Mouse (Mus musculus): ENCODE data around the gene Agpat4.

Agpat4 gene

GRCm38 (mm10) chr17:12161877-12162276 lies 43.4 kb downstream of the Agpat4 start:
- DNase-seq: no peak

GRCm38 (mm10) chr17:12162824-12163223 lies 44.3 kb downstream of the Agpat4 start:
- no peak for DNase-seq

DNA sequence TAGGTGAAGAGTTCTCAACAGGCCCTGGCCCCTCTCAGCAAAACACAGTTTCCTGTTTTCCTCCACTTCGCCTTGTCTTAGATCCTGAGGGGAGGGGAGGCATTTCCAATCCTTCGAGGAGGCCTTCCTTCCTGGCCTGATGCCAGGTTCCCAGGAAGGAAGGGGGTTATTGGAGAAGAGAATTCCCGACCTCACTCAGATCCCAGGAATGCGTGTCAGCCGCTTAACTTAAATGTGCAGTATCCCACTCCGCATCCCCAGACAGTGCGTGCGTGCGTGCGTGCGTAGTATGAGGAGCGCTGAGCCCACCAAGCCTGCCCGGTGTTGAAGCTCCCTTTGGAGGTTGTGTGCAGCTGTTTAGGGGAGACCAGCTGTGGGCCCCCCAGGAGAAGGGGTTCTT lies 44.9 kb downstream of the Agpat4 start:
- no peak for DNase-seq

GRCm38 (mm10) chr17:12163903-12164302 lies 45.4 kb downstream of the Agpat4 start:
- no peak for DNase-seq

GRCm38 (mm10) chr17:12164507-12164906 lies 46.0 kb downstream of the Agpat4 start:
- DNase-seq: peak in 1 of 2 experiments; percentile 18

- no peak for DNase-seq
Observed at GRCm38 (mm10) chr17:12165009-12165695, 46.6 kb downstream of the Agpat4 start.

DNA sequence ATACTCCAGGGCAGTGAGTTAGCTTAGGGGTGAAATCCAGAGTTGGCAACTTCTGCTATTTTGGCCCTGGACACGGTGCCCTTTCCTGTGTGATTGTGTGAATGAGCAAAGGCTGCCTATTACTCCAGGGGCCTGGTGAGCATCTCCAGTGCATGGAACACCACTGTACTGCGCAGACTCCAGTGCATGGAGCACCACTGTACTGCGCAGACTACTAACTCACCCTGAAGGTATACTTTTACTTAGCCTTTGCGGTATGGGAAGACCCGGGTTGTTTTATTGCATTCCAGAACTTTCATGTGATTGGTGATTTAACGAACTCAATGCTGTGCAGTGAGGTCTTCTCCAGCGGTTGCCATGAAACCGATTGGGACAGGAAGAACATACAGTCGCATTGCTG lies 47.2 kb downstream of the Agpat4 start:
- no peak for DNase-seq

- no peak for DNase-seq
Observed at GRCm38 (mm10) chr17:12168536-12168935, 50.0 kb downstream of the Agpat4 start.

DNA sequence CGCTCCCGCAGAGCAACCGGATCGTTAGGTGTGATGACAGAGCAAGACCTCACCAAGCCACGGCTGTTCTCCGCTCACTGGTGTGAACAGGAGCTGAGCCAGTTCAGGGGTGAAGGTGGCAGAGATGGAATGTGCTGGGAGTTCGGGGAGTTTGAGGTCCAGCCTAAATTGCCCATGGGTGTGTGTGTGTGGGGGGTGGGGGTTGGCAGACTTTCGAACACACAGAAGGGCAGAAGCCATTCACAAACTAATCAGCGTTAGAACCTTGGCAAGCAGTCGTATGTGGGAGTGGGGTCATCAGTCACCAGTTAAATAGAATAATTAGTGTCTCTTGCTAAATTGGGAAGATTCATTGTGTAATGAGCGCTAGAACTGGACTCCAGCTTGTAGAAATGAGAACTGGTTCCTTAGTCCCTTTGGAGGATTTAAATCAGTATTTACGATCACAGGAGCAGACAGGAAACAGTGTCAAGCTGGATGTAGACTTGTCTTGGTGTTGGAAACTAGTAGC lies 50.9 kb downstream of the Agpat4 start:
- DNase-seq: no peak

- DNase-seq: peak in 1 of 2 experiments; percentile 11
Observed at GRCm38 (mm10) chr17:12170791-12171497, 52.4 kb downstream of the Agpat4 start.

- DNase-seq: no peak
Observed at GRCm38 (mm10) chr17:12171666-12172065, 53.2 kb downstream of the Agpat4 start.

- peak in 1 of 2 experiments; percentile 22 for DNase-seq
Observed at GRCm38 (mm10) chr17:12174221-12174620, 55.7 kb downstream of the Agpat4 start.

DNA sequence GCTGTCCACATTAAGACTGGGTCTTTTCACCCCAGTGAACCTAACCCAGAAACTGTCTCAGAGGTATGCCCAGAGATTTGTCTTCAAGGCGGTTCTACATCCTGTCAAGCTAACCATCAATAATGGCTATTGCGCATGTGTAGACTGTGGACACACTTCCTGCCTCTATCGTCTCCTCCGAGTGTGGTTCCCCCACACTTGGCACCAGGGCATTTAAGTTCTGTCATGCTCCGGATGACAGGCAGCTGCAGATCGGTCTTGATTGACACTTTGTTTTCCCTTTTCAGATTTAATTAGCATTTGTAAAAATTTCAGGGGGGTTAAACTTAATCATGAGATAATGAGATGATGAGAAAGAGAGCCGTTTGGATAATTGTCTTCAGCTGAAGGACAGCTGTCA lies 56.4 kb downstream of the Agpat4 start:
- peak in 1 of 2 experiments; percentile 14 for DNase-seq

GRCm38 (mm10) chr17:12175626-12176025 lies 57.1 kb downstream of the Agpat4 start:
- no peak for DNase-seq

GRCm38 (mm10) chr17:12179339-12179738 lies 60.8 kb downstream of the Agpat4 start:
- no peak for DNase-seq

GRCm38 (mm10) chr17:12179766-12180165 lies 61.3 kb downstream of the Agpat4 start:
- DNase-seq: no peak

DNA sequence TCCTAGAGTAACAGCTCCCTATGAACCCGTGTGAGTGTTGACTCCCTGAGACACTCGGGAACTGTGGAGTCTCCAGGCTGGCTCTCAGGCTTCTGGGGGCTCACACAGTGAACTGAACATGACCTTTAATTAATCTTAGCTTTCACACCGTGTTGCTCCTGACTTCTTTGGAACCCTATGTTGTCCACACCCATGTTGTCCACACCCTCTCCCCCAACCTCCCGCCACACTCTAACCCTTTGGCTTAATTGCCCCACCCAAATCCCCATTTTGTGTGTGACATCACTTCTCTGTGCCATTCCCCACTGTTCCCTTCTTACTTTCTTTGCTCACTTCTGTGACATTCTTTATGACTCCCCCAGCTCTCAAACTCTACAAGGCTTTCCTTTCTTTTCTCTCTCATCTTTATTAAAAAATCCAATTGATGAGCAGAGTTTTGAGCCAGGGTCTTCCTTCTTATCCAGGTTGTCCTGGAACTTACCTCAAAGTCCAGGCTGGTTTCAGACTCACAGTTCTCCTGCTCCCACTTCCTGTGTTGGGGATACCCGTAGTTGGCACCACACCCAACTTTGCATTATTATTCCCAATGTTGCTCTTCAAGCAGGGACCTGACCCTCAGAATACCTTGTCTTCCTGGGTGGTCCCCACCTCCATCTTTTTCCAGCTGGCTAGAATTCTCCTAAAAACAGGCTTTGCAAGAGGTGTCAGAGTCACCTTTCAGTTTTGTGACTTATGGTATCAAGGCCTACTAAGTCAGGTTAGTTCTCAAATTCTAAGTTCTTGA lies 64.4 kb downstream of the Agpat4 start:
- no peak for DNase-seq

GRCm38 (mm10) chr17:12184283-12184682 lies 65.8 kb downstream of the Agpat4 start:
- DNase-seq: no peak

GRCm38 (mm10) chr17:12185855-12186254 lies 67.4 kb downstream of the Agpat4 start:
- DNase-seq: no peak

DNA sequence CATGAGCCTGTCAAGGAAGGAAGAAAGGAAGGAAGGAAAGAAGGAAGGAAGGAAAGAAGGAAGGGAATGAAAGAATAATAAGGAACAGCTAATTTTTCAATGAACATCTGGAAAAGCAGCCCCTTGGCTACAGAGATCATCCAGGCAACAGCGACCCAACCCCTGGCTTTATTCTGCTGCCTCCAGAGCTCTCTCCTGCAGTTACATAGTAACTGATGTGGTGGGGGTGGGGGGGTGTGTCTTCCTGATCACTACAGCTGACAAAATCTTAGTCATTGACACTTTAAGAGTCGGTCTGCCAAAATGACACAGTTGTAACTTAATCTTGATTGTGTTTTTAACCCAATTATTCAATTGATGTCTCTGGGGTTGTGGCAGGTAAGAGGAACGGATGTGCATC lies 67.8 kb downstream of the Agpat4 start:
- no peak for DNase-seq

- no peak for DNase-seq
Observed at GRCm38 (mm10) chr17:12187782-12188181, 69.3 kb downstream of the Agpat4 start.

DNA sequence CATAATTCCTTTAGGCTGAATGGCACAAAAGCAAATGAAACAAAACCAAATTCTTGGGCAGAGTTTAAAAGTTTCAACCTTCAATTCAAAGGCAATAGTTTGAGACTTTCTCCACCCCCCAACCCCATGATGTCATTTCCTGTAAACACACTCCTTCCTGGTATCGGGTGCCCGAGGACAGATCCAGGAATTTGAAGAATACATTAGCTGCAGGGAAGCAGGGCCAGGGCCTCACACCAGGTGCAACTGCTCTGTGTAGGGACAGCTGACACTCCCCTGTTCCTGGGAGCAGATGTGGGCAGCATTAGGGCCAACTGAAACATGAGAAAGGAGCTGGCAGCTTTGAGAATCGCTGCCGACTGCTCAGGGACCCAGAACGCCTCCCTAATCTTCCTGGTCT lies 76.6 kb downstream of the Agpat4 start:
- no peak for DNase-seq

- DNase-seq: no peak
Observed at GRCm38 (mm10) chr17:12195604-12196003, 77.1 kb downstream of the Agpat4 start.
